Mouse (Mus musculus): ENCODE results near the gene Mobp.

DNA sequence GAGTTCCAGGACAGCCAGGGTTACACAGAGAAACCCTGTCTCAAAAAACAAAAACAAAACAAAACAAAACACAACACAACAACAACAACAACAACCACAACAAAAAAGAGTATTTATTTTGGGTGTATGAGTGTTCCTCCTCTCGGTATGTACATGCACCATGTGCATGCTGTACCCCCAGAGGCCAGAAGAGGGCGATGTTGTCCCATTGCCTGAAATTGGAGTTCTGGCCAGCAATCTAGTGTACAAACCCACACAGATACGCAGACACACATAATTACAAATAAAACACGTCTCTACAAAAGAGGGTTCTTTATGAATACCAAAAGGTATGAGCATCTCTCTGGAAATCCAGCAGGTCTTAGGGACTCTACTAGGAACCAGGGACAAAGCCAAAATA lies 60.6 kb downstream of the Mobp start:
- TF ChIP-seq CTCF (IDR thresholded peaks at IDR 0.05; ENCODE audit: borderline replicate concordance, insufficient read depth, low read length) = peak; percentile 26; the same call in 1 of the 2 replicates
- TF ChIP-seq POLR2A (IDR thresholded peaks at IDR 0.05; ENCODE audit: low read depth, low read length) = no peak
